Mouse (Mus musculus) CD4-positive helper T cell, adult 2 months (primary cell): Measurements from ENCODE around the gene Ccnl1.

Experiments
- DNase-seq: peaks from one replicate; pipeline ENCODE4 v3.0.0-alpha.2; 2012; ENCODE audit warnings: low read depth, missing footprints, low spot score

Ccnl1 gene

DNA sequence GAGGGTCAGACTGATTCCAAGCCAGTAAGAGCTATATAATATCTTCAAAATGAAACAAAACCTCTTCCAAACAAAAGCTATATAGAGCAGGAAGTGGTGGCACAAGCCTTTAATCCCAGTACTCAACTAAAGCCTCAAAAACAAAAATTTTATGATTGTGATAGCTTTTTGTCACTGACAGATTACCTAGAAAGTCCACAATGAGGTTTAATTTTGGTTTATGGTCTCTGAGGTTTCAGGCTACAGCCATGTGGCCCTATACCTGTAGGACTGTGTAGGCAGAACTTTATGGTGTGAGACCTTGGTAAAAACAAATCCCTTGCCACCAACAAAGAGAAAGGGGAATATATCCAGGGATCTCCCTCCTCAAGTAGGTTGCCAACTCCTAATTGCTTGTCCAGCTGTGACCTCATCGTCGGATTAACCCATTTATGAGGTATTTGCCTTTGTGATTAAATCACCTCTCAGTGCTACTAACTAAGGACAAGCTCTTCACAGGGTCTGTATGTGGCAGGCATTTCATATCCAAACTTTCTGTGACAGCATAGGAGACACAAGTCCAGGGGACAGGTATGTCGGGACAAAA lies 1.5 kb upstream of the Ccnl1 start:
- DNase-seq, result no peak

DNA sequence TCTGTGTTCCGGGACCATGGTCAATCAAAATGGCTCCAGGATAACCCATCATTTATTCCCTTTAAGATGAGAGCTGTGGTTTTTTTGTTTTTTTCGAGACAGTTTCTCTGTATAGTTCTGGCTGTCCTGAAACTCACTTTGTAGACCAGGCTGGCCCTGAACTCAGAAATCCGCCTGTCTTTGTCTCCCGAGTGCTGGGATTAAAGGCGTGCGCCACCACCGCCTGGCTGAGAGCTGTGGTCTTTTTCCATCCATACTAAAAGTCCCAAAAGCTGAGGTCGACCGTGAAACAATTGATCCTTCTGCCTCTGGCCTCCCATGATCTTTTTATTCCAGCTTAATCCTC lies 764 bp upstream of the Ccnl1 start:
- DNase-seq, result no peak

DNA sequence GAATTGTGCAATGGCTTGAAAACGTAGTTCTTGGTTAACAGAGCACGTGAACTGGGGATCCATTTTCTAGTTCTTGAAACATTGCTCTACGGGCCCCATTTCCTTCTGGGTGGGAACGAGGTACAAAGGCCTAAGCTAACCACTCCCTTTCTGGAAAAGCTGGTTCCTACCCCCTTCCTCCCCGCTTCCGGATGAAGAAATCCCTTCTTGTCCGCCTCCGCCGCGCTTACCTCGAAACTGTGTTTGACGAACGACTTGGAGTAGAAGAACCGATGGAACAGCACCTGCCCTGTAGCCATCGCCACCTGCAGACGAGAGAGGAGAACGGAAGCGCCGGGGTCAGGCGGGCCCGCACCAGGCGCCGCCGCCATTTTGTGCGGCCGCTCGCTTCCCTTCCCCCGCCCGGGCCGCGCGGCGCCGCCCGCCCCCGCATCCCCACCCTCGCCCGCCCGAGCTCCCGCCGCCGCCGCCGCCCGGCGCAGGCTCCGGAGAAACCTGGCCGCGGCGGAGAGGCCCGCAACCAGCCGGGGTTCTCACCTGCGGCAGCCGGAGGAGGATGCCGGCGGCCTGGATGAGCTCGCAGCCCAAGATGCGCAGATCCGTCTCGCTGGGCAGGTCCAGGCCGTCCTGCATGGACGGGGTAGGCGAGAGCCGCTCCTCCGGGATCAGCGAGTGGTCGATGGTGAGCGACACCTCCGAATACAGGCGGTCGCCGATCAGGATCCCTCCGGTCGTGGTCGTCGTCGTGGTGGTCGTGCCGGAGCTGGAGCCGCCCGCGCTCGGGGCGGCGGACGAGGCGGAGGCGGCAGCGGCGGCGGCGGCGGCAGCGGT lies 563 bp downstream of the Ccnl1 start:
- peak; percentile 88 for DNase-seq

DNA sequence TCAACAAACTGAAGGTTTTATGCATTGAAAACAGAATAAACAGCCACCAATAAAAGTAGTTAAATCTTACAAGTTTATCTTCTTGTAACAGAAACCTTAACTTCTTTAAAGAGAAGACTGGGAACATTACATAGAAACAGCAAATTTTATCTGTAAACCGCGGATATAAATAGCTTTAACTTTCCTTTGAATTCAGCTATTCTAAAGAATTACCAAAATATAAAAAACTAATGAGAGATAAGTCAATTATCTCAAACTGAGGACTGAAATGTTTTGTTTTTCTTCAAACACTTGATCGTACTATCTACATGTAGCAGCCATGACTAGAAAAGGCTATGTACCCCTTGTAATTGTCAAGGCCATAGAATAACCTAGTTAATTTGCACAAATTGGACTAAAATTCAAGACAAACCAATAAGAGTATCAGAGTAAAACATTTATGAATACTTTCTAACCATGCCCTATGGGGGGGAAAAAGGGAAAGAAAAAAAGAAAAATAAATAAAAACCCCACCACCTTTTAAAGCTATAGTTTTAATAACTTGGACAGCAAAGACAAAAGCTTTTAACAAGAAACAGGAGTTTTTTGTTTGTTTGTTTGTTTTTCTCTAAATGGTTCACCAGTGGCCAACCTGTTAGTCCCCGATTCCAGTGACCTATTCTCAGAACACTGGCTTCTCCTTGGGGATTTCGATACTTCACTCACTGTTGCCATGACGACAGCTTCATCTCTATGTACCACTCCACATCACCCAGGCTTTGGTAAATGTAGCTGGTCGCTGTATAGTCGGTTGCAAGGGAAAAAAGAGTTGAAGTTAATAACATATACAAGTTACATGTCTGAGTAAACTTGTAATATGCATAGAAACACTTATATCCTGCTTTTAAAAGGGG lies 3.3 kb downstream of the Ccnl1 start:
- DNase-seq, result no peak

DNA sequence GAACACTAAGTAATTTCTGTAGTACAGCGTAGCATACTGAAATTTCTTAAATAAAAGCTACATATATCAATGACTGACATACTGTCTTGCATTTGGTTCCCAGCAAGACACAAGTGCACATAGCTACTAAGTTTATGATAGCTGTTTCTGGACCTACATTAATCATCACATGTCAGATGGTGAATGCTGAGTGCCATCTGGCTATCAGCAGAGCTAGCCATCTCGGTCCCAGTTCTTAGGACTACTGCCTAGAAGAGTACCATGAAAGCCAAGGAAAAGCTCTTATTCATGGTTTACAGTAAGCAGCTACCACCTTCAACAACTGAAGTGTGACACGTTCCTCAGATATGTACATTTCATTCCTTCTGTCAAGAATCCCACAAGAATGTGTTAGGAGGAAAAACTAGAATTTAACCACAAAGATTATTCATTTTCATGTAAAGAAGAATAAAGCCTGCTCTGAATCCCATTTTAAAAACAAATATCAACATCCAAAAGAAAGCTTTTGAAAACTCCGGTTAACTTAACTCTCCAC lies 7.2 kb downstream of the Ccnl1 start:
- DNase-seq, result no peak

DNA sequence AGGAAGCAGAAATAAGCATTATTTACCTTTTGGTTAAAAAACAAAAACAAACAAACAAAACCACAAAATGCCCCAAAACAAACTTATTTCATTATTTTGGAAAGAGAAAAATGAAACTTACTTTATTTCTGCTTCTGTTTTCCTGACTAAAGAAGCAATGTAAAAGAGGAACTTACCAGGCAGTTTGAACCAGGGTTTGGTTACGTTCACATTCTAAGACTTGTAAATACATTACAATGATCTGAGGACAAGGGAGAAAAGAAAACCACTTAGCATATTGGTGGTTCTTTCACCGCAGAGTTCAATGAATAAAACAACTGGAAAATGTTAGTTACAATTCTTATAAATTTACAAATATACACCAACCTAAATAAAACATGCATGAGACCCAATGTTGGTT lies 7.7 kb downstream of the Ccnl1 start:
- no peak for DNase-seq

DNA sequence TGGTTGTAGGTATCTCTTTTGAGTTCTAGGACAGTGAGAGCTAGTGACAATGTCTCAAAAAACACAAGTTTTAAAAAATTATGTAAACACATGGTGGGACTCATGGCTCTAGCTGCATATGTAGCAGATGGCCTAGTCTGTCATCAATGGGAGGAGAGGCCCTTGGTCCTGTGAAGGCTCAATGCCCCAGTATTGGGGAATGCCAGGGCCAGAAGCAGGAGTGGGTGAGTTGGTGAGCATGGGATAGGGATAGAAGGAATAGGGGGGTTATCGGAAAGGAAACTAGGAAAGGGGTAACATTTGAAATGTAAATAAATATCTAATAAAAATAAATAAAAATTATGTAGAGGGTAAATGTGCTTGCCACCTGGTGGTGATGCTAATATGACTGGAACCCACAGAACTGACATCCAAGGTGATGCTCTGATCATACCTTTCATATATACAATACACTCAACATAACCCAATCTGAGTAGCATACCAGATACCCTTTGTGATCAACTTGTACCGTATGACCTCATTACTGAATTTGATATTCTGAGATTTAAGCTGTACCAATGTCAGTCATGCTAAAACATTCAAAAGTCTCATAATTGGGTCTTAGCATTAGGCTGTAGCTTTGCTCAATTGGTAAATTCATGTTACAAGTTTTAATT lies 12.6 kb downstream of the Ccnl1 start:
- no peak for DNase-seq

DNA sequence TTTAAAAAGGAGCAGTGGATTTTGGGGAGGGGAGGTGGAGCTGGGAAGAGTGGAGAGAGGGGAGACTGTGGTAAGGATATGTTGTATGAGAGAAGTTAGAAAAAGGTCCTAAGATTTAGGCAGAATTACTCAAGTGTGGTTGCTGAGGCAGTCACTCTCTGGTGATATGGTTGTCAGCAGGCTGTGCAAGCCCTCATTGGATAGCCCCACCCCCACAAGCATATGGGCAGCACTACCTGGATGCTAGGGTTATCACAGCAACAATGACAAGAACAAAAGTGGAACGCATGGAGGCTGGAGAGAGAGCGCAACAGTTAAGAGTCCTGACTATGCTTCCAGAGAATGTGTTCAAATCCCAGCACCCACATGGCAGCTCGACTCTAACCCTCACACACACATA lies 13.3 kb downstream of the Ccnl1 start:
- no peak for DNase-seq

DNA sequence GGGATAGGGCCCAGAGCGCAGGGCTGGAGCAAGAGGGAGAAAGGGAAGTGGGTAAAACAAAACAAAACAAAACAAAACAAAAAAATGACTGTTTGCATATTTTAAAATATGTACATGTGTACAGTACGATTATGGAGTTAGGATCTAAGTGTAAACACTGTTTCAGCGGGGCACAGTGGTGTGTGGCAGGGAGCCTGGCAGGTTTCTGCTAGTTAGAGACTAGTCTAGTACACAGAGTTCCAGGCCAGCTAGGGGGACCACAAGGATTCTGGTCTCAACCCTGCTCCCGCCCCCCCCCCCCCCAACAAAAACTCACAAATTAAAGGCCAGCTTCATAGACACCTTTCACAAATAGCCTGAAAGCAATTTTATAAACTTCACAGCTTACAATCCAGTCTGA lies 14.6 kb downstream of the Ccnl1 start:
- DNase-seq, result no peak

DNA sequence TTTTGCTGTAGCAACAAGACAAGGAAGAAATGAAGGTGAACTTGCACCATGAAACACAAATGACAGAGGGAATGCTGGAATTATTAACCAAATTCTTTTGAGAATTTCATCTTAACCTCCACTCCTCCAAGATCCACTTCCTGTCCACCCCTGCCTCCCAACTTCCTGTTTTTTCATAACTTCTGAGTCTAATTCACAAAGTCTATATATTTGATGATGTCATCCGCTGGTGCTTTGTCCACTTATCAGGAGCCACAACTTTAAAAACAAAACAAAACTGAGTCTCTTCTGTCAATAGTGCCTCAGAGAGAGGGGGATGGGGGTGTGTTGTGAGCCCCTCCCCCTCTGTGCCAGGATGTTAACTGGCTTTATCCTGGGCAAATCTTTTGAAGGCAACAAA lies 17.0 kb downstream of the Ccnl1 start:
- DNase-seq, result no peak

DNA sequence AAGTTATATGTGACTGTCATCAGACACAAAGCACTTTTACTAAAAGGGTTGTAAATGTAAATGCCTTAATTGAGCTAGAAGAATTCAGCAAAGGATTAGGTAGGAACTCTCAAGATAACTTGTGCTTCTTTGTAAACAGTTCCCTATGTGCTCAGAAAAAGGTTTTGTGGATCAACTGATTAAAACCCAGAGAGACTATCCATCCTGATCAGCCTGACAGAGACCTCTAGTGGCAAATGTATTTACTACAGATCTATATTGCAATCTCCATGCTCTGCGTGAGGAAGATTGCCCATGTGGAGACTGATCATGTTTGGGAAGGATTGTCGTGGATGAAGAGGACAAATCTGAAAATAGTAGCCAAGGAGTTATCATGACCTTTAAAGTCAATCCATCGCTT lies 19.8 kb downstream of the Ccnl1 start:
- no peak for DNase-seq

DNA sequence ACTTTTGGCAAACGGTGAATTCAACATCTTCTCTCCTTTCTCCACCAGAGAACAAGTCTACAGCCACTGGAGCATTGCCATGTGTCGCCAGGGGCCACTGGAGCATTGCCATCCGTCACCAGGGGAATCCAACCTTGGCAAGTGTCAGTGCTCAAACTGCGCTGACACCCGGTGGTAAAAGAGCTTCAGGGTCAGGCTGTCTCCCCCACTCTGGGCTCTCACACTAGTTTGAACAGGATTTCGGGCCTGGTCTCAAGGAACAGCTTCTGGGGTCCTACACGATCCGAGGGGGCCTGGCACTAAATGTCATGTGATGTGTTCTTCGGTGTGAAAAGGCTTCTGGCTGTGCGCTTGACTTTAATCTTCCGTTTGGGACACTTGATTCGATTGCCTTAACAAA lies 21.7 kb downstream of the Ccnl1 start:
- no peak for DNase-seq

DNA sequence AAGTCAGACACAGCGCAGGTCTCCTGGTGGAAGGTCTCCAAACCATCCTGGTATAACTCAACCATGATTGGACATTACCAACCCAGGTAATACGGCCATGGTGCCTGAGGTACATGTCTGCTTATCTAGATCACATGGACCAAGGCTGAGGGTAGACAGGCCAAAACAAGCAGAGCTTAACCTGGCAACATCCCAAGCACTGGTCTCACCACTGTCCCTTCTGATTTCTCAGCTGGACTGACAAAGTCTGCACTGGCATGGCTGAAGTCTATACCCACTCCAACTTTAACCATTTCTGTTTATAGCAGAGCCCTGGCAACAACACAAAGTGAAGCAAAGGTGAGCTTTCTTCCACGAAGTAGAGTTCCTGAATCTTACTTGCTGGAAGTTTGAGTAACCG lies 22.9 kb downstream of the Ccnl1 start:
- DNase-seq, result no peak

DNA sequence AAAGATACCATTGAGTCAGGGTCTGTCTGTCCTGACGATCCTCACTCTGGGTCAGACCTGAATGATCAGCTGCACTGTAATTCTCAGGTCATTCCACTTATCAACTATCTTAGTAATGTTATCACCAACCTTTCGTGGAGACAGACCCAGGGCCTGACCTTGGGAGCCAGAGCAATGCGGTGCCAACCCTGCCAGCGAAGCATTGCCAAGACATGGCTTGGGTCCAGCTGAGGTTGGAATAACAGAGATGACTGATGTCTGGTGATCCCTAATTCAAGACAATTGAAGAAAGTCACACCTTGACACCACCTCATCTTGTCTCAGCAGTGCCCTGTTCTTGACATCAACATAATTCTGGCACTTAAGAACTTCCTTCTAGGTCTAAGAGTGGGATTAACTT lies 24.3 kb downstream of the Ccnl1 start:
- no peak for DNase-seq

DNA sequence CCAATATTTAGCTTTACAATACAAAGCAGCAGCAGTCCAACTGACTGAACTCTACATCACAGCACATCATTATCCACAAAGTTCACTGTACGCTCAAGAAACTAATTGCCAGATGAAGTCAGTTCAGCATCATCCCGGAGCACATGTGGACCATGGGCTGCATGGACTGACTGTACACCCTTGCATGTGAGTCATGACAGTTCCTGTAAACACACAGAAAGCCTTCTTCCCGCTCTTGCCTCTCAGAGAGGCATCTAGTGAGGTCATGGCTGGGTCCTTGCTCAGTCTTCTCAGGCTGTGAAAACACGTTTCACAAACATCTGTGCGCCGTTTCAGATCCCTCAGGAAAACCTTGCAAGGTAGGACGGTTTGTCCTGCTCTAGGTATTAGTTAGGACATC lies 26.5 kb downstream of the Ccnl1 start:
- no peak for DNase-seq

DNA sequence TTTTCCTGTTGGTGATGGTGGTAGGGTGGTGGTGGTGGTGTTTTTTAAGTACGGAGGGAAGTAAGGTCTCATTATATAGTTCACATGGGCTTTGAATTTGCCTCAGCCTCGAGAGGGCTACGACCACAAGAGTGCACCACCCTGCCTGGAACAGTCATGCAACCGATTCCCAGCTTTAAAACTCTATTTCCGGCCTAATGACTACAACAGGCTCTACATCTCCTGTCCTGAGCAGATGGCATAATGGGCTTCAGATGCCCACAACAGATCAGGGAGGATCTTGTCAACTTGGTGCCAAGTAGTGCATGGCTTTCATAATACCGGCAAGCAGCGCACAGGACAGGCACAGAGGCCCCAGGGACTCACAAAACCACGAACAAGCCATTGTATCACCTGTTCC lies 27.4 kb downstream of the Ccnl1 start:
- no peak for DNase-seq

DNA sequence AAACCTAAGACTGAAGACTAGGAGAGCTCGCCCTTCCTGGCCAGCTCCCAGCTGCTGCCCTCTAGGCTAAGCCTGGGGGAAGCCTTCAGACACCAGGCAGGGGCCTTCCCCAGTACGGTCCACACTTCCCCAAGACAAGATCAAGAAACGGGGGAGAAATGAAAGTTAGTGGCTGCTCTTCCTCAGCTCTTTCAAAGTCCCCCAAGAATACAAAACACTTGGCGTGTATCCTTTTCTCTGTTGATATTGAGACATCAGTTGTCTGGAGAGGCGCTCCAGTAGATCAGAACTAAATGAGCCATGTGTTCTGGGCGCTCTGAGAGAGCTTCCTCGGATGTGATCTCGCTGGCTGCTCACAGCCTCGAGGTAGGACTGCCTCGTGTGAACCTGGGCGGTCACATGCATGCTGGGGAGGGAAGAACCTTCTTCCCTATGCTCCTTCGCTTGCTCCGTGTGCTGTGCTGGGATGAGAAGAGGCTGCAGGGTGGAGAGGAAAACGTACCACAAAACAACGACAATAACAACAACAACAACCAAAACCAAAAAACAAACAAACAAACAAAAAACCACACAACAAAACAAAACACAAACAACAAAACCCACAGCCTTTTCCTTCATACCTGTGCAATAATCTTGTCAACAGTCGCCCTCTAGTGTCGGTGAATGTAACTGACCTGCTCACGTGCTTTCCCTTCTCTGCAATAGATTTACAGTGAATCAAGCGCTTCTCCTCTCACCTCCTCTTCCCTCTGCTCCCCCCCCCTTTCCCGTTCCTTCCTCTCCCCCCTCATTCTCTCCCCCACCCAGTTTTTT lies 28.0 kb downstream of the Ccnl1 start:
- peak; percentile 78 for DNase-seq

DNA sequence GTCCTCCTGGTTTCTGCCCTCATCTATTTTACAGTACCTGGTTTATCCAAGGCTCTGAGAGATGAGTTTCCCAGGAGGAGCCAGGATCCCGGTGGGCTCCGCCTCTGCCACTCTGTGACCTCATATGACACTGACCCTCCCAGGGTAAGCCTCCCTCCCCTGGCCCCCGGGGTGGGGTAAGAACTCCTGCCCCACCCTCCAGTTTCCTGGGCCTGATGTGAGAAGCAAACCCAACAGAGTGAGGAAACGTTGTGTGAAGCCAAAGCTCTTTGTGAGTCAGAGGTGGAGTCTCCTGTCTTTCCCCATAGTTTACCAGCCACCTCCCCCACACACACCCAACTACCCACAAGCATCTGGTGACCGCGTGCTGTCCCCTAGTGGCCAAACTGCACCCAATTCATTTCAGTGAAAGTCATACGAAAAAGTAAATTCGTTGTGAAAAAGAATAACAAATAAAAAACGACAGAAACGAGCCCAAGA lies 28.7 kb downstream of the Ccnl1 start:
- DNase-seq, result peak; percentile 73

DNA sequence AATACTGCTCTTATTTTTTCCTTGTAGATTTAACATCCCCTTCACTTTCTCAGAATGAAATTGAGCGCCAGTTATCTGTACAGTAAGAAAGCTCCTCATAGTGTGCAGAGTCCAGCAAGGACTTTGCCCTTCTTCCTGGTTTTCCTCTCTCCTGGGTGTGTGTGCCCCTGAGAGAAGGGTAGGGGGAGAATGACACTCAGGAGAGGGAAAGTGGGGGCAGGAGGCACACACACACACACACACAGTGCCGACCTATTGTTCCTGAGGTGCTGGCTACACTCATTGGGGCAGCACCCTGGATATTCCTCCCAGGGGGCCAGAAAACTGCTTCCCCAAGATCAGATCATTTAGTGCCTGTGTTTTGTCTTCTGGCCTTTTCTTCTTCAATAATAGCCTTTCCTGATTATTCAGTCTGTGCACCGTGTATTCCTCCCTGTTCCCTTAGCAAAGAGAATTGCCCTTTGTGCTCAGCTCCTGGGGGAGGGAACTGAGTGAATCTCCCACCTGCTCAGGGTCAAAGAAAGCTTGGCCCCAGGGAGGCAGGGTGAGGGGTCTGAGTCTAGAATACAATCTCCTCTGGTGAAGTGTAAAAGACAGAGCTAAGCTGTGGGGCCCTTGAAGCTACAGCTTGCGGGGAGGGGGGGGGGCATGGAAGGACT lies 29.3 kb downstream of the Ccnl1 start:
- DNase-seq, result no peak

DNA sequence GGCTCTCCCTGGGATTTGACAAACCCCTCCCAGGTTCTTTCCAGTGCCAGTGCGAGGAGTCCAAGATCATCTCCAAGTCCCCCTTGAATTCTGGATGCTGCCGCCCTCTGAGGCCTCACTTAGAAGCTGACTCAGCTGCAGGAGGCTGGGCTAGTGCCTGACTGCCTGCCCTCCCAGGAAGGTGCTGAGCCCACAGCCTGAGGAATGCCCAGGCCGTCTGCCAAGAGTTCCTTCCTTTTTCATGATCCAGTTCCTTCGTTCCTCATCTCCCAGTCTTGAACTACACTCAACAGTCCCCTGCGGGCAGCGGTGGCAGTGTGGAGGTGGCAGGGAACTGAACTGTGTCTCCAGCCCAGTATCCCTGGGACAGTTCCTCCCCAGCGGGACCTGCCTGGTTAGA lies 30.4 kb downstream of the Ccnl1 start:
- no peak for DNase-seq
